Mouse (Mus musculus) lung, embryonic 15.5 days (tissue): Measurements from ENCODE around the gene Alb. TPM values are rescaled to one million over a fixed set of nuclear protein-coding genes. Genes with fewer than 3 reads are reported as not detected.

Experiments
- ATAC-seq: fragments of 200-750 bp; cut with Nextera tagmentation; 2 replicates; pipeline ENCODE4 v1.8.0; 2017; ENCODE audit warnings: moderate number of reproducible peaks, borderline replicate concordance; ENCODE audit not compliant: low FRiP score, low TSS enrichment; ENCODE audit errors: extremely low read depth
- H3K27ac ChIP-seq: fragments of 300-500 bp; sonication (generic); 2 replicates; pipeline ENCODE4 v1.5.1; 2015; ENCODE audit warnings: moderate library complexity, mild to moderate bottlenecking, inconsistent platforms
- H3K27me3 ChIP-seq: fragments of 300-500 bp; sonication (generic); 2 replicates; pipeline ENCODE4 v1.6.1; 2015; ENCODE audit warnings: inconsistent platforms
- H3K36me3 ChIP-seq: fragments of 300-500 bp; sonication (generic); 2 replicates; pipeline ENCODE4 v1.6.1; 2015; ENCODE audit warnings: inconsistent platforms
- H3K4me1 ChIP-seq: fragments of 300-500 bp; sonication (generic); 2 replicates; pipeline ENCODE4 v1.6.1; 2015; ENCODE audit warnings: inconsistent platforms
- H3K4me2 ChIP-seq: fragments of 300-500 bp; sonication (generic); 2 replicates; pipeline ENCODE4 v1.6.1; 2015; ENCODE audit warnings: inconsistent platforms, mild to moderate bottlenecking, moderate library complexity
- H3K4me3 ChIP-seq: fragments of 300-500 bp; sonication (generic); 2 replicates; pipeline ENCODE4 v1.5.1; 2015; ENCODE audit warnings: mild to moderate bottlenecking, inconsistent platforms
- H3K9ac ChIP-seq: fragments of 300-500 bp; sonication (generic); 2 replicates; pipeline ENCODE4 v1.6.1; 2015; ENCODE audit warnings: inconsistent platforms
- H3K9me3 ChIP-seq: fragments of 300-500 bp; sonication (generic); 2 replicates; pipeline ENCODE4 v1.6.1; 2016; ENCODE audit warnings: inconsistent platforms
- WGBS: fragments of 180-500 bp; shearing (Covaris S2); methylation state at CpG from one replicate; pipeline ENCODE4 v1.1.7; 2015; 5-methylcytosine and 5-hydroxymethylcytosine counted together
- polyA plus RNA-seq: library from polyadenylated mRNA; unstranded; fragments of >200 nt; fragmentation: Nextera tagmentation; extraction: Ambion mirVana; gene quantifications from 2 replicates; pipeline ENCODE4 v1.2.1, GENCODE M21; 2015

The Alb gene
- polyA plus RNA-seq, 1 experiment from 2014 or later = 5.7 TPM

- Histone ChIP-seq H3K27ac (no peak overlapping the region), H3K4me3 (no peak overlapping the region), H3K27me3 (no peaks in the 10 kb centered on the region), H3K4me2 (no peak overlapping the region), H3K36me3 (no peaks in the 10 kb centered on the region), H3K9me3 (no peaks in the 10 kb centered on the region), H3K9ac (no peak overlapping the region), H3K4me1 (no peaks in the 10 kb centered on the region)
- 59% methylated on average over 4 of the region's 4 CpGs for WGBS
- no peak for ATAC-seq
Measured at GRCm38 (mm10) chr5:90466806-90467205, 6.1 kb downstream of the Alb start.

- 42% methylated on average over 6 of the region's 6 CpGs for WGBS
Measured at GRCm38 (mm10) chr5:90467245-90467644, 6.5 kb downstream of the Alb start.

GRCm38 (mm10) chr5:90470836-90471235 is 10.1 kb downstream of the Alb start:
- no peaks in the 10 kb centered on the region for H3K4me1 ChIP-seq
- no peaks in the 10 kb centered on the region for H3K36me3 ChIP-seq
- H3K4me3 ChIP-seq = no peak overlapping the region
- H3K4me2 ChIP-seq = no peak overlapping the region
- H3K9ac ChIP-seq = no peak overlapping the region
- no peaks in the 10 kb centered on the region for H3K27me3 ChIP-seq
- 53% methylated on average over 3 of the region's 3 CpGs for WGBS
- ATAC-seq = no peak
- H3K27ac ChIP-seq = no peak overlapping the region
- H3K9me3 ChIP-seq = no peaks in the 10 kb centered on the region

More at GRCm38 (mm10) chr5:90467245-90467644, 6.5 kb downstream of the Alb start:
- no peaks in the 10 kb centered on the region for H3K9me3 ChIP-seq
- no peak for ATAC-seq
- no peak overlapping the region for H3K4me2 ChIP-seq
- no peaks in the 10 kb centered on the region for H3K4me1 ChIP-seq
- H3K36me3 ChIP-seq = no peaks in the 10 kb centered on the region
- H3K4me3 ChIP-seq = no peak overlapping the region
- no peak overlapping the region for H3K27ac ChIP-seq
- H3K27me3 ChIP-seq = no peaks in the 10 kb centered on the region
- no peak overlapping the region for H3K9ac ChIP-seq

- H3K27ac ChIP-seq = no peak overlapping the region
- no peak overlapping the region for H3K4me2 ChIP-seq
- no peaks in the 10 kb centered on the region for H3K4me1 ChIP-seq
- H3K27me3 ChIP-seq = no peaks in the 10 kb centered on the region
- H3K9ac ChIP-seq = no peak overlapping the region
- no peaks in the 10 kb centered on the region for H3K9me3 ChIP-seq
- WGBS = 86% methylated on average over 4 of the region's 4 CpGs
- H3K4me3 ChIP-seq = no peak overlapping the region
- H3K36me3 ChIP-seq = no peaks in the 10 kb centered on the region
- no peak for ATAC-seq
Measured at GRCm38 (mm10) chr5:90473902-90474301, 13.2 kb downstream of the Alb start.

GRCm38 (mm10) chr5:90474369-90474768 is 13.7 kb downstream of the Alb start:
- no peak for ATAC-seq
- H3K9ac ChIP-seq = no peak overlapping the region
- H3K36me3 ChIP-seq = no peaks in the 10 kb centered on the region
- H3K9me3 ChIP-seq = no peaks in the 10 kb centered on the region
- WGBS = 83% methylated on average over 5 of the region's 5 CpGs
- H3K27me3 ChIP-seq = no peaks in the 10 kb centered on the region
- no peak overlapping the region for H3K27ac ChIP-seq
- H3K4me2 ChIP-seq = no peak overlapping the region
- no peaks in the 10 kb centered on the region for H3K4me1 ChIP-seq
- no peak overlapping the region for H3K4me3 ChIP-seq

- no peak overlapping the region for H3K27ac ChIP-seq
- no peak overlapping the region for H3K4me3 ChIP-seq
- H3K9ac ChIP-seq = no peak overlapping the region
- WGBS = 81% methylated on average over 3 of the region's 3 CpGs
- H3K27me3 ChIP-seq = no peaks in the 10 kb centered on the region
- ATAC-seq = no peak
- no peaks in the 10 kb centered on the region for H3K4me1 ChIP-seq
- H3K36me3 ChIP-seq = no peaks in the 10 kb centered on the region
- no peaks in the 10 kb centered on the region for H3K9me3 ChIP-seq
- no peak overlapping the region for H3K4me2 ChIP-seq
Measured at GRCm38 (mm10) chr5:90476741-90477140, 16.0 kb downstream of the Alb start.

- H3K36me3 ChIP-seq = no peaks in the 10 kb centered on the region
- no peaks in the 10 kb centered on the region for H3K4me1 ChIP-seq
- no peak overlapping the region for H3K4me2 ChIP-seq
- no peak overlapping the region for H3K27ac ChIP-seq
- H3K27me3 ChIP-seq = no peaks in the 10 kb centered on the region
- no peak overlapping the region for H3K4me3 ChIP-seq
- no peak for ATAC-seq
- no peak overlapping the region for H3K9ac ChIP-seq
- 52% methylated on average over 7 of the region's 7 CpGs for WGBS
- H3K9me3 ChIP-seq = no peaks in the 10 kb centered on the region
Measured at GRCm38 (mm10) chr5:90477308-90478140, 16.8 kb downstream of the Alb start.

GRCm38 (mm10) chr5:90478886-90479285 is 18.2 kb downstream of the Alb start:
- 89% methylated on average over 1 of the region's 1 CpGs for WGBS
- H3K4me1 ChIP-seq = no peaks in the 10 kb centered on the region
- H3K9me3 ChIP-seq = no peaks in the 10 kb centered on the region
- no peak overlapping the region for H3K9ac ChIP-seq
- no peaks in the 10 kb centered on the region for H3K36me3 ChIP-seq
- no peak overlapping the region for H3K27ac ChIP-seq
- no peak for ATAC-seq
- no peaks in the 10 kb centered on the region for H3K27me3 ChIP-seq
- no peak overlapping the region for H3K4me3 ChIP-seq
- H3K4me2 ChIP-seq = no peak overlapping the region

- whole genome bisulfite sequencing = 69% methylated on average over 7 of the region's 7 CpGs
- Histone ChIP-seq H3K4me3 (no peak overlapping the region), H3K36me3 (no peaks in the 10 kb centered on the region), H3K27ac (no peak overlapping the region), H3K9me3 (no peaks in the 10 kb centered on the region), H3K9ac (no peak overlapping the region), H3K4me1 (no peaks in the 10 kb centered on the region), H3K27me3 (no peaks in the 10 kb centered on the region), H3K4me2 (no peak overlapping the region)
- ATAC-seq = no peak
Measured at GRCm38 (mm10) chr5:90485597-90485996, 24.9 kb downstream of the Alb start.

- H3K4me3 ChIP-seq = no peak overlapping the region
- no peak overlapping the region for H3K4me2 ChIP-seq
- WGBS = 67% methylated on average over 7 of the region's 7 CpGs
- no peak overlapping the region for H3K27ac ChIP-seq
- no peak for ATAC-seq
- H3K36me3 ChIP-seq = no peaks in the 10 kb centered on the region
- H3K27me3 ChIP-seq = no peaks in the 10 kb centered on the region
- no peak overlapping the region for H3K9ac ChIP-seq
- no peaks in the 10 kb centered on the region for H3K4me1 ChIP-seq
- H3K9me3 ChIP-seq = no peaks in the 10 kb centered on the region
Measured at GRCm38 (mm10) chr5:90488323-90488722, 27.6 kb downstream of the Alb start.

GRCm38 (mm10) chr5:90490518-90490917 is 29.8 kb downstream of the Alb start, which contains the start of gene Afp:
TSS of gene Afp (plus strand) at chr5:90490737.
- Histone ChIP-seq H3K4me3 (no peak within 1 kb of the TSS), H3K27ac (no peak within 1 kb of the TSS), H3K4me2 (no peak within 1 kb of the TSS), H3K9me3 (no peaks in the 10 kb centered on the region), H3K27me3 (no peaks in the 10 kb centered on the region), H3K9ac (no peak within 1 kb of the TSS), H3K36me3 (no peaks in the 10 kb centered on the region), H3K4me1 (no peaks in the 10 kb centered on the region)
- ATAC-seq = no peak
- 55% methylated on average over 7 of the region's 7 CpGs for WGBS

GRCm38 (mm10) chr5:90492440-90492839 is 31.7 kb downstream of the Alb start:
- 62% methylated on average over 9 of the region's 9 CpGs for WGBS
- Histone ChIP-seq H3K4me3 (no peak overlapping the region), H3K9ac (no peak overlapping the region), H3K27ac (no peak overlapping the region), H3K4me1 (no peaks in the 10 kb centered on the region), H3K9me3 (no peaks in the 10 kb centered on the region), H3K4me2 (no peak overlapping the region), H3K27me3 (no peaks in the 10 kb centered on the region), H3K36me3 (no peaks in the 10 kb centered on the region)
- ATAC-seq = no peak
